Mouse (Mus musculus) stomach, postnatal 0 days (tissue): ENCODE results near the gene Ankrd17.

Experiments
- CTCF ChIP-seq: IDR thresholded peaks from 2 replicates; pipeline ENCODE4 v1.5.1; 2016; ENCODE audit warnings: antibody characterized with exemption, low read depth, mild to moderate bottlenecking, moderate library complexity
- EP300 ChIP-seq: optimal IDR thresholded peaks from 2 replicates; pipeline ENCODE3; 2016; ENCODE audit warnings: antibody characterized with exemption

GRCm38 (mm10) chr5:90355824-90356223, 10.6 kb downstream of the Ankrd17 start:
- TF ChIP-seq CTCF (no peak), EP300 (no peak)
